Mouse (Mus musculus) stomach, embryonic 16.5 days (tissue): ENCODE data around the gene Mybpc2. TPM values are rescaled to one million over a fixed set of nuclear protein-coding genes. Genes with fewer than 3 reads are reported as not detected.

Experiments used
- ATAC-seq: fragments of 200-750 bp; cut with Nextera tagmentation; 2 replicates; pipeline ENCODE4 v1.8.0; 2017; ENCODE audit warnings: moderate number of reproducible peaks, moderate TSS enrichment; ENCODE audit not compliant: insufficient read depth, low FRiP score
- H3K27ac ChIP-seq: fragments of 300-500 bp; sonication (generic); 2 replicates; pipeline ENCODE4 v1.5.1; 2014; ENCODE audit warnings: low read length
- H3K27me3 ChIP-seq: fragments of 300-500 bp; sonication (generic); 2 replicates; pipeline ENCODE4 v1.6.1; 2014; ENCODE audit warnings: low read length, control low read depth, mixed read lengths; ENCODE audit not compliant: control insufficient read depth, insufficient read depth
- H3K36me3 ChIP-seq: fragments of 300-500 bp; sonication (generic); 2 replicates; pipeline ENCODE4 v1.6.1; 2014; ENCODE audit warnings: low read length; ENCODE audit not compliant: control insufficient read depth, insufficient read depth
- H3K4me1 ChIP-seq: fragments of 300-500 bp; sonication (generic); 2 replicates; pipeline ENCODE4 v1.6.1; 2014; ENCODE audit warnings: low read length, control low read depth, mixed read lengths; ENCODE audit not compliant: control insufficient read depth, insufficient read depth
- H3K4me2 ChIP-seq: fragments of 300-500 bp; sonication (generic); 2 replicates; pipeline ENCODE4 v1.6.1; 2014; ENCODE audit warnings: low read depth, low read length, mixed read lengths
- H3K4me3 ChIP-seq: fragments of 300-500 bp; sonication (generic); replicated peaks from 2 replicates; pipeline ENCODE4 v1.5.1; 2014; ENCODE audit warnings: mild to moderate bottlenecking, low read length
- H3K9ac ChIP-seq: fragments of 300-500 bp; sonication (generic); 2 replicates; pipeline ENCODE4 v1.6.1; 2014; ENCODE audit warnings: low read length
- H3K9me3 ChIP-seq: fragments of 300-500 bp; sonication (generic); replicated peaks from 2 replicates; pipeline ENCODE4 v1.6.1; 2016; ENCODE audit warnings: low read length, control low read depth; ENCODE audit not compliant: control insufficient read depth
- WGBS: fragments of 180-500 bp; shearing (Covaris S2); extraction: QIAGEN DNeasy Blood & Tissue Kit; methylation state at CpG from one replicate; pipeline ENCODE4 v1.1.7; 2014; 5-methylcytosine and 5-hydroxymethylcytosine counted together
- polyA plus RNA-seq: library from polyadenylated mRNA; unstranded; fragments of >200 nt; fragmentation: Nextera tagmentation; extraction: Ambion mirVana; gene quantifications from 2 replicates; pipeline ENCODE4 v1.2.1, GENCODE M21; 2015

Gene Mybpc2
- polyA plus RNA-seq, 1 experiment from 2014 or later = 1.8 TPM

DNA sequence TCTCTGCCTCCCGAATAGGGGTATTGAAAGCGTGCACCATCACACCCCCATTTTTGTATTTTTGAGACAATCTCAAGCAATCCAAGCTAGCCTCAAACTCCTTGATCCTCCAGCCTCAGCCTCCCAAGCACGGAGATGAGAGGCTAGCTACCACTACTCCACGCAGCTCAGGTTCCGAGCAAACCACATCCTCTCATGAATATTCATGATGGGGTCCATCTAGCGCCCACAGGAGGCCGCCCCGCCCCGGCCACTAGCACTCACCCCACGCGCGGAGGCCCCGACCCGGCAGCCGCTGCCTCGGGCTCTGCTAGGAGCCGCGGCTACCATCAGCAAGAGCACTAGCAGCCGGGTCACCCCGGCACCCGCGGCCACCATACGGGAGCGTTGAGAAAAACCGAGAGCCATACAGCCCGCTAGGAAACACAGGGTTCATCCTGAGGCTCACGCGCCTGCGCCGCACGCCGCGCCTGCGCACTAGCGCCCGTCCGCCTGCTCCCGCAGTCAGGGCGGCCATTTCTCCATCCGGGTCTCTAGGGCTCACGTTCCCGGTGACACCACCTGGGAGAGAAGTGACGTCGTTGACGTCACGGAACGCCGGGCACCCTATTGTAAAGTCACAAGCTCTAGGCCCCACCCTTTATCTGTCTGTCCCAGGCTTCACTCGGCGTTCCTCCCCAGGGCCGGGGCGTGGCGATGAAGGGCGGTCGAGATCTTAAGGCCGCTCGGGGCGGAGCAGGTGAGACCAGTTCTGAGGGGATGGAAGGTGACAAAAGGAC is 28.3 kb downstream of the Mybpc2 start, which contains the start of the genes Emc10 and Fam71e1:
Gene Emc10 (minus strand): TSS at position 538 of the 779 bp plus-strand sequence.
Gene Fam71e1 (plus strand): TSS at position 590 of the 779 bp plus-strand sequence.
- Histone ChIP-seq H3K9me3 (no peaks in the 10 kb centered on the region), H3K36me3 (peaks cover 10% of the 10 kb centered on the region; the same call in 1 of the 2 replicates), H3K4me1 (peaks cover 15% of the 10 kb centered on the region), H3K4me3 (peak within 1 kb of the TSS; percentile 79), H3K27ac (peak within 1 kb of the TSS; percentile 95), H3K27me3 (no peaks in the 10 kb centered on the region), H3K9ac (peak within 1 kb of the TSS; percentile 91), H3K4me2 (peak within 1 kb of the TSS; percentile 98)
- WGBS = under 1% methylated on average over 58 of the region's 58 CpGs
- ATAC-seq = peak; percentile 98

DNA sequence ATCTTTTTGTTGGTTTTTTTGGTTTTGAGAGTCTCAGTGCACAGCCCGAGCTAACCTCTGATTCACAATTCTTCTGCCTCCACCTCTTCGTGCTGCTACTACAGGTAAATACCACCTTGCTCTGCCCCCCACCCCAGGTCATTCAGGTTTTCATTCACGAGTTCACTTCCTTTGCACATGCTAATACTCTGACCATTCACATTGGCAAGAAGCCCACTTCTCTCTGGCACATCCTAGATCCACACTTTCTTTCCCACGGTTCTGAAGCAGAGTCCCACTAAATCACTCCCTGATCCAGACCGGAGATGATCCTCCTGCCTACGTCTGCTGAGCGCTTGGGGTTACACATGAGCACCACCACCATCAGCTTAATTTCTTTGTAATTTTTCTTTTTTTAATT is 29.4 kb downstream of the Mybpc2 start:
- Histone ChIP-seq H3K36me3 (peaks cover 10% of the 10 kb centered on the region; the same call in 1 of the 2 replicates), H3K9me3 (no peaks in the 10 kb centered on the region), H3K9ac (peak overlapping the region; percentile 91; the same call in 1 of the 2 replicates), H3K4me3 (peak overlapping the region; percentile 79), H3K4me2 (peak overlapping the region; percentile 98), H3K27ac (no peak overlapping the region), H3K4me1 (peaks cover 15% of the 10 kb centered on the region), H3K27me3 (no peaks in the 10 kb centered on the region)
- 76% methylated on average over 7 of the region's 7 CpGs for WGBS
- ATAC-seq = no peak

DNA sequence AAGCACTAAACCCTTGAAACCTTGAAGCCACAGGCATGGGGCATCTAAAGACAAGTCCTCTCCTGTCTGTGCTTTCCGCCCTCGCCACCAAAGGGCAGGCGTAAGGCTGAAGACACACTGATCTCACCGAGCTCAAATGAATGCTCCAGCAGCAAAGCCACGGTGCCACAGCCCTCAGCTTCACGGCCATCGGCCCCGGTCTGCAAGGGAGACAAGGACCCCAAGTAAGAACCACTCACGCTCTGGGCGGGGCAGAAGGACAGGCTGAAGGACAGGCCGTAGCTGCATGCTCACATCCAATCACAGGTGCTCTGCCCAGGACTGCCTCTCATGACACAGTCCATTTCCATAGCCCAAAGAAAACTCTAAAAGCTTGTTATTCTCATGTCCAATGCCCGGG is 29.8 kb downstream of the Mybpc2 start:
- H3K9me3 ChIP-seq = no peaks in the 10 kb centered on the region
- no peak overlapping the region for H3K4me3 ChIP-seq
- no peak for ATAC-seq
- 91% methylated on average over 12 of the region's 12 CpGs for WGBS
- peaks cover 10% of the 10 kb centered on the region; the same call in 1 of the 2 replicates for H3K36me3 ChIP-seq
- H3K9ac ChIP-seq = no peak overlapping the region
- peaks cover 15% of the 10 kb centered on the region for H3K4me1 ChIP-seq
- H3K27ac ChIP-seq = no peak overlapping the region
- H3K27me3 ChIP-seq = no peaks in the 10 kb centered on the region
- no peak overlapping the region for H3K4me2 ChIP-seq

DNA sequence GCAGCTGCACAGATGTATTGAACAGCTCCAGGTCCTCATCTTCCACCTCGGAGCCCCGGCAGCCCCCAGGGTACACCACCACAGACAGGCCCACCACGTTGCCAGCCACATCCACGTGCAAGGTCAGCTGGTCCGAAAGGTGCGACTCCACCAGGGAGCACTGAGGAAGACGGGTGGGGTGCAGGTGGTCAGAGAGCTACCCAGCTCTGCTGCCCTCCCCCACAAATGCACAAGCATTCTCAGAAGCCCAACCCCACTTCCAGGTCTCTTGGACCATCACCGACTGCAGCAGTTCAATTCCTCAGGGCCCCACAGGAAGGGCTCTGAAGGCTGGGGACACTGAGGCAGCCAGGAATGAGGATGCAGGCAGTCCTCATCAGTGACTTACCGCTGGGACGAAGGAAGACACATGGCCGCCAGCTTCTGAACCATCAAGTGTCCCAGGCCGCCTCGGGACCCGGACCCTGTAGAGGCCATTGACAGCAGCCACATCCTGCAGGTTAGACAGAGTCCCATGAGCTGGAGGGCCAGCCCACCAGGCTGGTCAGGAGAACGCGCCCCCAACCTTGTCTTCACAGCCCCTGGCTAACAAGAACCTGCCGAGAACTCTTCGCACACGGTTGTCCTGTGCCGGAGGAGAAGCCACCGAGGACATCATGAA is 32.2 kb downstream of the Mybpc2 start:
- WGBS = 92% methylated on average over 21 of the region's 21 CpGs
- Histone ChIP-seq H3K4me3 (no peak overlapping the region), H3K36me3 (peaks cover 10% of the 10 kb centered on the region; the same call in 1 of the 2 replicates)

DNA sequence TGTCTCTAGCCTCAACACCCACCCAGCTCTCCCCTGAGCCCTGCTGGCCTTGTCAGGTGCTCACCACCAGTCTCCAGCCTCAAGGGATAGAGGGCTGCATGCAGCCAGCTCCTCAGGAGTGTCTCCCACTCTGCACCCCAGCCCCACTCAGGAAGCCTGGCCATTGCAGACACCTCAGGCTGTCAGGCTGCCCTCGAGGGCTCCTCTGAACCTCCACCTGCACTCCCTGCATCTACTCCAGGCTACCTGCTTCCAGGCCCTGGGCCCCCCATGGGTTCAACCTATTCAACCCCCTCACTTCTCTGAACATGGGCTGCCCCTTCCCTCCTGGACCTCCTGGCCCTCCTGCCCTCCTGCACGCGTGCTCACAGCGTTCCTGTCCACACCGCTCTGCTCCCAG is 33.1 kb downstream of the Mybpc2 start:
- H3K9ac ChIP-seq = no peak overlapping the region
- no peak overlapping the region for H3K4me3 ChIP-seq
- 98% methylated on average over 5 of the region's 5 CpGs for WGBS
- H3K27ac ChIP-seq = no peak overlapping the region
- H3K4me2 ChIP-seq = no peak overlapping the region
- H3K4me1 ChIP-seq = peaks cover 12% of the 10 kb centered on the region
- H3K27me3 ChIP-seq = no peaks in the 10 kb centered on the region
- peaks cover 10% of the 10 kb centered on the region; the same call in 1 of the 2 replicates for H3K36me3 ChIP-seq
- H3K9me3 ChIP-seq = no peaks in the 10 kb centered on the region
- no peak for ATAC-seq

More for the DNA sequence above, 32.2 kb downstream of the Mybpc2 start:
- no peak overlapping the region for H3K4me2 ChIP-seq
- H3K27me3 ChIP-seq = no peaks in the 10 kb centered on the region
- H3K27ac ChIP-seq = no peak overlapping the region
- ATAC-seq = no peak
- H3K9ac ChIP-seq = no peak overlapping the region
- H3K9me3 ChIP-seq = no peaks in the 10 kb centered on the region
- H3K4me1 ChIP-seq = peaks cover 15% of the 10 kb centered on the region

DNA sequence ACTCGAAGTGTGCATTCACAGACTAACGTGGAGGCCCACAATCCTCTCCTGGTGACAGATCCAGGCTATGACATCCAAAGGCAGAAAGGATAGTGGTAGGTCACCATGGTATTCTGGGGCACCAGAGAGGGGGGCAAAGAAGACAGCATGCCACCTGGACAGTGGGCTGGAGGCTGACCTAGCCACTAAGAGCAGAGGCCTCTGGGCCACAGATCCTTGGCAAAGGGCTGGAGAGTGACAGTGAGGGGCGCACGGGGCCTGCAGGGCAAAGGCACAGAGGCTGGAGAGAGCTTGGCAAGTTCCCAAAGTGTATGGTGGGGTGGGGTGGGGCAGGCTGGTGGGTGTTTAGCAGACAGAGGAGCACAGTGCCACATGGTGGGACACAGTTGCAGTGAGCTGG is 34.2 kb downstream of the Mybpc2 start:
- ATAC-seq = no peak
- no peak overlapping the region for H3K4me3 ChIP-seq
- no peak overlapping the region for H3K27ac ChIP-seq
- H3K9me3 ChIP-seq = no peaks in the 10 kb centered on the region
- WGBS = 88% methylated on average over 4 of the region's 4 CpGs
- H3K4me2 ChIP-seq = no peak overlapping the region
- no peaks in the 10 kb centered on the region for H3K27me3 ChIP-seq
- no peak overlapping the region for H3K9ac ChIP-seq
- H3K36me3 ChIP-seq = peaks cover 10% of the 10 kb centered on the region; the same call in 1 of the 2 replicates
- H3K4me1 ChIP-seq = peaks cover 6% of the 10 kb centered on the region

DNA sequence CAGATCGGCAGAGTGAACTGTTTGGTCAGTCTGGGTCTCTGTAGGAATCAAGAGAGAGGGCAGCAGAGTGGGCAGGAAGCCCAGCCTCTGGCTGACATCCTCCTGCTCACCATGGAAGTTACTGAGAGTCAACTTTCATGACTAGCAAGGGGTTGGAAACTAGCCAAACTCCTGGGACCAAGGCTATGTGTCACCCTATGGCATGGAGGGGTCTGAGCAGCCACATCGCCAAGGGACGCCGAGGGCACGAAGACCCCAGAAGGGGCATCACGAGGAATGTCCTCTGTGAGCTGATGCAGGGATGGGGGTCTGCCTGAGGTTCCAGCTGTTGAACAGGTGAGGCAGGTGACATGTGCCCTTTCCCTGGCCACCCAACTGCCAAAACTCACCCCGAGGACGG is 35.9 kb downstream of the Mybpc2 start:
- Histone ChIP-seq H3K9me3 (no peaks in the 10 kb centered on the region), H3K27ac (no peak overlapping the region), H3K4me1 (no peaks in the 10 kb centered on the region), H3K4me2 (no peak overlapping the region), H3K9ac (no peak overlapping the region), H3K4me3 (no peak overlapping the region), H3K27me3 (no peaks in the 10 kb centered on the region), H3K36me3 (peaks cover 10% of the 10 kb centered on the region; the same call in 1 of the 2 replicates)
- 88% methylated on average over 8 of the region's 8 CpGs for WGBS
- no peak for ATAC-seq

DNA sequence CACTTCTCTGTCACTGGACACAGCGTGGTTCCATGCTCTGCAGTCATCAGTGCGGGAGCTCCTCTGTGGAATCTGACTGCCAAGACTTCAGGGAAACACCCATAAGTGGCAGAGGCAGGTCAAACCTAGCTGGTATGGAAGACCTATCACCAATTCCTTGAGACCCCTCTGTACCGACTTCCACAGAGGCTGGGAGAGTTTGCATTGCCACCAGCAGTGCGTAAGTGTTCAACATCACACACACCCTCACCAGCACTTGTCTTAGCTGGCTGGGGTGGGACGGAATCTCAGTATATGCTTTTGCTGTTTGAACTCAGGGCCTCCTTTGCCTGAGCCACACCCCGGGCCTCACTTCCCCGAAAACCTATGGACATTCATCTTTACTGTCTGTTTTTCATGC is 36.5 kb downstream of the Mybpc2 start:
- 86% methylated on average over 7 of the region's 7 CpGs for WGBS
- H3K27ac ChIP-seq = no peak overlapping the region
- no peak overlapping the region for H3K9ac ChIP-seq
- peaks cover 10% of the 10 kb centered on the region; the same call in 1 of the 2 replicates for H3K36me3 ChIP-seq
- no peaks in the 10 kb centered on the region for H3K4me1 ChIP-seq
- no peak overlapping the region for H3K4me3 ChIP-seq
- no peak for ATAC-seq
- no peaks in the 10 kb centered on the region for H3K9me3 ChIP-seq
- H3K4me2 ChIP-seq = no peak overlapping the region
- no peaks in the 10 kb centered on the region for H3K27me3 ChIP-seq
